Mouse (Mus musculus): ENCODE measurements around the gene Nyap1. TPM values are rescaled to one million over a fixed set of nuclear protein-coding genes. Genes with fewer than 3 reads are reported as not detected.

Nyap1 gene
- total RNA-seq, 2 experiments from 2014 or later = 76.3 to 81.7 TPM

DNA sequence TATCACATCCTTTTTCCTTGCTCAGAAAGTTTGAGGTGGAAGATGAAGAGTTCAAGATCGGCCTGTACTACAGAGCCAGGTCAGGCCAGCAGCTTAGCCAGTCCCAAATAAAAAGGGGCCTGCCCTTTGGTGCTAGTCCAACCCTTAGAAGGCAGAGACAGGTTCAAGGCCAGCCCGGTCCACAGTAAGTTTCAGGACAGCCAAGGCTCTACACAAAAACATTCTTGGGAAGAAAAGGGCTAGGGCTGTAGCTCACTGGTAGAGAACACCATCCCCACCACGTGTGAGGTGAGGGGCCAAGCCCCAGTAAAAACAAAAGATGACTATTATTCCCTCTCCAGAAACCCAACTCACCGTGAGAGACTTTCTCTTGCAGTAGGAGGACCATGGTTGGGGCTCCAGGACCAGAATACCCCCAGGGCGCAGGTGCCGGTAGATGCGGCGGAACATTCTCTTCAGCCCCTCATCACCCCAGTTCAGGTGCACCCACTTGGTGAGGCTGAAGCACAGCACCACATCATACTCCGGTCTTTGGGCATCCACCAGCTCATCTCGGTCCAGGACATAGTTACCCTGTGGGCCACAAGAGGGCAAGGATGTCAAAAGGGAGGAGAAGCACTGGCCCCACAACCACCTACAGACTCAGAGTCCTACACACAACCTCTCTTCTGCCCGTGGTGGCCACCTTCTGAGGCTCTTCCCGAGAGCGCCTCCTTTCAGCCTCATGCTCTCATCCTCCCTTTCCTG lies 41.5 kb upstream of the Nyap1 start:
- no peak overlapping the region for H3K27ac ChIP-seq
- TF ChIP-seq CTCF (IDR thresholded peaks at IDR 0.05) = no peak
- peak overlapping the region; percentile 92; the same call in 1 of the 2 replicates for H3K4me3 ChIP-seq
- no peak for DNase-seq (ENCODE audit: extremely low spot score in 1 of 2, low spot score in 2 of 2)
- intact Hi-C loops (cut with DNase I) = loop anchor here (10.0 kb wide), 1 partner anchor 332 kb away; the partner anchor contains the start of gene Zscan21

DNA sequence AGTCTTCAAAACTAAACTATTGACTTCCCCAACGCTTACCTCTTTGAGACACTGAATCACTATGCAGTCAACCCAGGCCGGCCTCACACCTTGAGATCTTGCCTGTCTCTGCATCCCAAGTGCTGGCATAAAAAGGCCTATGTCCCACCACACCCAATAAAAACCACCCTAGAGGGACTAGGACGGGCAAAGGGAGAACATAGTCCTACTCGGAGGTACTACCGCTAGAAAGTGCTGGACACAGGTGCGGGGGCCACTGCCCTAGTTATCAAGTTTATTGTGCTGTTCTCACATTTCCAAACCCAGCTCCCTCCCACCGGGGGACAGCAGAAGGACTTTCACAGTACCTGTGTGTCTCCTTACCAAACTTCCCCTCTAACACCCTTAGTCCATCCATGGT lies 40.3 kb upstream of the Nyap1 start:
- no peak for DNase-seq (ENCODE audit: extremely low spot score in 1 of 2, low spot score in 2 of 2)
- intact Hi-C loops (cut with DNase I) = loop anchor here (10.0 kb wide), 1 partner anchor 333 kb away; the partner anchor contains the start of gene Zscan21
- no peak for TF ChIP-seq CTCF (IDR thresholded peaks at IDR 0.05)
- Histone ChIP-seq H3K27ac (no peak overlapping the region), H3K4me3 (no peak overlapping the region)

DNA sequence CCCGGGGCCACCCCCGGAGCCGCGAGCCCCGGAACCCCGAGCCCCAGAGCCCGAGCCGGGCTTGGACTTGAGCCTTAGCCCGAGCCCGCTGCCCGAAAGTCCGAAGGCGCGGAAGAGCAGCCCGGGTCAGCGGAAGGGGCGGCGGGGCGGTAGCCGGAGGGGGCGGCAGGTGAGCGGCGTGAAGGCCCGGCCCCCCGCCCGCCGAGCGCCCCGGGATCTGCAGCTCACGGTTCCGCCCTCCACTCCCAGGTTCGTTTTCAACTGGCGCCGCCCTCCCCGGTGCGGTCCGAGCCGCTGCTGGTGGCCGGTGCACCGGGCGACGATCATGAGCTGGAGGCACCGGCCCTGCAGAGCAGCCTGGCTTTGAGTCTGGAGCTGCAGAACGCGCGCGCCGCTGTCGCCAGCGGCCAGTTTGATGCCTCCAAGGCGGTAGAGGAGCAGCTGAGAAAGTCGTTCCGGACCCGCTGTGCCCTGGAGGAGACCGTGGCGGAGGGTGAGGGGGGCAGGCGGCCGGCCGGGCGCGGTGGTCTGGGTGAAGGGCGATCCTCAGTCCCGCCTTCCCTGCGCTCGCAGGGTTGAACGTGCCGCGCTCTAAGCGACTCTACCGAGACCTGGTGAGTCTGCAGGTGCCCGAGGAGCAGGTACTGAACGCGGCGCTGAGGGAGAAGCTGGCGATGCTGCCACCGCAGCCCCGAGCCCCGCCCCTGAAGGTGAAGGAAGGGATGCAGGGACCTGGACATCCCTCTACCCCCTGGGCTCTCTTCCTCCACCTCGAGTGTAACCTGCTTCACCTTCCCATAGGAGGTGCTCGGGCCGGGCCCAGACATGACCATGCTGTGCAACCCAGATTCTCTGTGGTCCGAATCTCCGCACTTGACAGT lies 37.9 kb upstream of the Nyap1 start:
- intact Hi-C loops (cut with DNase I) = loop anchor here (5.0 kb wide), 1 partner anchor 442 kb away; no protein-coding TSS in a partner anchor
- Histone ChIP-seq H3K4me3 (peak overlapping the region; percentile 84), H3K27ac (peak overlapping the region; percentile 92)
- DNase-seq (ENCODE audit: extremely low spot score in 1 of 2, low spot score in 2 of 2) = peak; percentile 36 to 50
- TF ChIP-seq CTCF (IDR thresholded peaks at IDR 0.05) = no peak

DNA sequence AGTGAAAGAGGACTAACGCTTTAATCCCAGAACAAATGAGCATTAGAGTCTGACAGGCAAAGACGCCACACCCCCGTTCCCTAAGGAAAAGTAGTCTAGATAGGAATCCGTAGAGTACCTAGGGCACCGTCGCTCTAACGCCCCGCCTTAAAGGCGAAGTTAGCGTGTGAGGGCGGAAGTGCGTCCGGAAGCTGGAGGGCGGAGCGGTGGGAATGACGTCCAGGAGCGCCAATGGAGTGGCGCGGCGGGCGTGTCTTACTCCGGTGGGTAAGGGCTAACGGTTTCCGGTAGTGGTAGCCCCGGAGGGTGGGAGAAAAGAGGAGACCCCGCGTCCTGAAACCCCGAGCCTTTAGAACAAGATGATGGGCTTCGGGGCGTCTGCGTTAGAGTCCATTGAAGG lies 37.2 kb upstream of the Nyap1 start, which contains the start of gene Ppp1r35:
Ppp1r35 (plus strand) TSS at position 215 of the 400 bp plus-strand sequence.
- Histone ChIP-seq H3K27ac (peak within 1 kb of the TSS; percentile 92), H3K4me3 (peak within 1 kb of the TSS; percentile 84)
- TF ChIP-seq CTCF (IDR thresholded peaks at IDR 0.05) = no peak
- intact Hi-C loops (cut with DNase I) = loop anchor here (5.0 kb wide), 1 partner anchor 441 kb away; no protein-coding TSS in a partner anchor
- peak; percentile 97 for DNase-seq (ENCODE audit: extremely low spot score in 1 of 2, low spot score in 2 of 2)

DNA sequence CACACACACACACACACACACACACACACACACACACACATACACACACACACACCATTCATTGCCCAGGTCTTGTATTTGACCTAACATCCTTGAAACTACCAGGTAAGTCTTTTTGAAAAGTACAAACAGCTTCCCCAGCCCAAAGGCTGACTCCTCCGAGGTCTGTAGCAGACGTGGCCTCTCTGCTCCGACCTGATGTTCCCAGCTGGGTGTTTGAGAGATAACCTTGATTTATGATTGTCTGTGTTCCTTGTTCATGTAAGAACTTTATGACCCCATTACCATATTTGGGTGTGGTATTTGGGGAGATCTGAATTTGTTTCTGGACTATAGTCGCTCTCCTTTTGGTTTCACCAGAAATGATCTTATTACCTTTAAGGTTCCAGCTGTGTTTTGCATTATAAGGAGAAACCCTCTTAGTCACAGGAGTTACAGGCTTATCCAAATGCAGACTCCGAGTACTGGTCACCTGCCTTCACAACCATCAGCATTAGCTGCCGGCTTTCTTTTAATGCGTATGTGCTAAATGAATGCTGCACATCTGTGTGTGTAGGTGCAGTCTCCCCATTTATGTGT lies 35.9 kb upstream of the Nyap1 start:
- intact Hi-C loops (cut with DNase I) = loop anchor here (5.0 kb wide), 1 partner anchor 440 kb away; no protein-coding TSS in a partner anchor
- TF ChIP-seq CTCF (IDR thresholded peaks at IDR 0.05) = no peak
- peak in 1 of 2 experiments; percentile 5 for DNase-seq (ENCODE audit: extremely low spot score in 1 of 2, low spot score in 2 of 2)
- Histone ChIP-seq H3K4me3 (no peak overlapping the region), H3K27ac (no peak overlapping the region)

DNA sequence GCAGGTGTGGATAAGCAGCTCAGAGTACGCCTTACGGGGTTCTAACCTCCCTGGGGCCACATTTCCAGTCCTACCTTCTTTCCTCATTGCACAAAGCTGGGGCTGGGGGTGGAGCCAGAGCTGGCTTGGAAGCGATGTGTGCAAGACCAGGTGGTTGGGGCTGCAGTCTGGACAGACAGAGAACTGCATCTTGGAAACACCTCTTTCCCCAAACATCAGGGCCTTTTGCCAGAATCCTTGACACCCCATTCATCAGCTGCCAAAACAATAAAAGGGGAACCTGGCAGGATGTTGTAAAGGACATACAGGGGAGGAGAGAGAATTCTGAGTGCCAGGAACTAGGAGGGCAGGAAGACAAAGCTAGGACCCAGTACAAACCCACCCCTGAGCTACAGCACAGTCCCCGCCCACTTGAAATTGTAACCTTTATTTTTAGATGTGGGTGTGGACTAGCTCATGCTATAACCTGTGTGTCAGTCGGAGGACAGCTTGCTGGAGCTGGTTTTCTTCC lies 35.1 kb upstream of the Nyap1 start:
- TF ChIP-seq CTCF (IDR thresholded peaks at IDR 0.05) = no peak
- peak in 1 of 2 experiments; percentile 11 for DNase-seq (ENCODE audit: extremely low spot score in 1 of 2, low spot score in 2 of 2)
- no peak overlapping the region for H3K4me3 ChIP-seq
- H3K27ac ChIP-seq = no peak overlapping the region
- intact Hi-C loops (cut with DNase I) = loop anchor here (5.0 kb wide), 1 partner anchor 439 kb away; no protein-coding TSS in a partner anchor

DNA sequence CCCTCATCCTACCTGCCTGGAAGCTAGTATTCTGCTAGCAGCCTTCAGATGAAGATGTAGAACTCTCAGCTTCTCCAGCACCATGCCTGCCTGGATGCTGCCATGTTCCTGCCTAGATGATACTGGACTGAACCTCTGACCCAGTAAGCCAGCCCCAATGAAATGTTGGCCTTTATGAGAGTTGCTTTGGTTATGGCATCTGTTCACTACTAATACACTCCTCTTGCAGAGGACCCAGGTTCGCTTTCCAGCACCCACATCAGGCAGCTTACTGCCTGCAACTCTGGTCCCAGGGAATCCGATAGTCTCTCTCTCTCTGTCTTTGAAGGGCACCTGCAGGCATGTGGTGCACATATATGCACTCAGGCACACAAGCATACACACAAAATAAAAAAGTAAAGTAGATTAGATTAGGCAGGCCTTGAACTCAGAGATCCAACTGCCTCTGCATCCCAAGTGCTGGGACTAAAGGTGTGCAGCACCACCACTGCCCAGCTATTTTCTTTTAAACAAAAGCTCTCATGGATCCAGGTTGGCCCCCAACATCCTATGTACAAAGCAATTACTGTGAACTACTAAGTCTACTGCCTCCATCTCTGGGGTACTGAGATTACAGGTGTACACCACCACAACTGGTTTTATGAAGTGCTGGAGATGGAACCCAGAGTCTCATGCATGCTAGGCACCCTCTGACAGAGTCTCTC lies 34.3 kb upstream of the Nyap1 start:
- intact Hi-C loops (cut with DNase I) = loop anchor here (5.0 kb wide), 1 partner anchor 438 kb away; no protein-coding TSS in a partner anchor
- DNase-seq (ENCODE audit: extremely low spot score in 1 of 2, low spot score in 2 of 2) = peak in 1 of 2 experiments; percentile 3
- Histone ChIP-seq H3K4me3 (no peak overlapping the region), H3K27ac (no peak overlapping the region)
- no peak for TF ChIP-seq CTCF (IDR thresholded peaks at IDR 0.05)

DNA sequence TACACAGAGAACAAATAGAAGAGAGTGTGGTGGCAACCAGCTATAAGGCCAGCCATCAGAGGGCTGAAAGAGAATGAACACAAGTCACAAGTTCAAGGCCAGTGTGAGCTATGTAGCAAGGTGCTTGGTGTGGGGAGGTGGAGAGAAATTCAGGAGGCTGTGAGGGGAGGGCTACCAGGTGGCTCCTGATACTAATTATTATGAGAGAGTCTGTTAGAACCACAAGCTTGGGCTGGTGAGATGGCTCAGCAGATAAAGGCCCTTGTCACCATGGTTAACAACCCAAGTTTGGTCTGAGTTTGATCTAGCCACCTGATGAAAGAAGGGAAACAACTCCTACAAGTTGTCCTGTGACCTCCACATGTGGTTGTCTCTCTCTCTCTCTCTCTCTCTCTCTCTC lies 31.3 kb upstream of the Nyap1 start:
- no peak for TF ChIP-seq CTCF (IDR thresholded peaks at IDR 0.05)
- DNase-seq (ENCODE audit: extremely low spot score in 1 of 2, low spot score in 2 of 2) = no peak
- intact Hi-C loops (cut with DNase I) = no loop called here
- Histone ChIP-seq H3K4me3 (no peak overlapping the region), H3K27ac (no peak overlapping the region)

DNA sequence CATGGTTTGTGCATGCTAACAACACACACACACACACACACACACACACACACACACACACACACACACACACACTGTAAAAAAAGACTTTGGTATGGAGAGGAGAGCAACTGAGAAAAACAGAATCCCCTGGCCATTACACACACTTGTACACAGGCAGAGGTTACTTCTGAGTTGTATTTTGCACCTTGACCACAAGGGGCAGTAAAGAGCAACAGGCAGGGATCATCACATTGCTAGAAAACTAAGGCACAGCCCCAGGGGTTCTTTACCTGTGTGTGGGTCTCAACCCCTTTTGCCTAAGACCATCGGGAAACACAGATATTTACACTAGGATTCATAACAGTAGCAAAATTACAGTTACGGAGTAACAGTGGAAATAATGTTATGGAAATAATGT lies 29.3 kb upstream of the Nyap1 start:
- Histone ChIP-seq H3K27ac (no peak overlapping the region), H3K4me3 (no peak overlapping the region)
- TF ChIP-seq CTCF (IDR thresholded peaks at IDR 0.05) = peak; percentile 71
- intact Hi-C loops (cut with DNase I) = no loop called here
- DNase-seq (ENCODE audit: extremely low spot score in 1 of 2, low spot score in 2 of 2) = no peak

DNA sequence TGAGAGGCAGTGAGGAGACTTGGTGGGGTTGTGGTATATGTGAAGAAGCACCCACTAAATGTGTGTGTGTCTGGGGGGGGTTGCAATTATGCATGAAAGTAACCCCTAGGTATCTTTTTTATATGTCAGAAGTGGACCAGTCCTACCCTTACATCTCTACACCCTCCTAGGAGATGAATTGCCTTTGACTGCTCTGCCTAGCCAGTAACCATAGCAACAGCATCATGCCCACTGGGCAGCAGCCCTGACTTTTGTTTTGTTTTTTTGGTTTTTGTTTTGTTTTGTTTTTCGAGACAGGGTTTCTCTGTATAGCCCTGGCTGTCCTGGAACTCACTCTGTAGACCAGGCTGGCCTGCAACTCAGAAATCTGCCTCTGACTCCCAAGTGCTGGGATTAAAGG lies 27.1 kb upstream of the Nyap1 start:
- TF ChIP-seq CTCF (IDR thresholded peaks at IDR 0.05) = no peak
- Histone ChIP-seq H3K27ac (no peak overlapping the region), H3K4me3 (no peak overlapping the region)
- DNase-seq (ENCODE audit: extremely low spot score in 1 of 2, low spot score in 2 of 2) = no peak
- intact Hi-C loops (cut with DNase I) = no loop called here

DNA sequence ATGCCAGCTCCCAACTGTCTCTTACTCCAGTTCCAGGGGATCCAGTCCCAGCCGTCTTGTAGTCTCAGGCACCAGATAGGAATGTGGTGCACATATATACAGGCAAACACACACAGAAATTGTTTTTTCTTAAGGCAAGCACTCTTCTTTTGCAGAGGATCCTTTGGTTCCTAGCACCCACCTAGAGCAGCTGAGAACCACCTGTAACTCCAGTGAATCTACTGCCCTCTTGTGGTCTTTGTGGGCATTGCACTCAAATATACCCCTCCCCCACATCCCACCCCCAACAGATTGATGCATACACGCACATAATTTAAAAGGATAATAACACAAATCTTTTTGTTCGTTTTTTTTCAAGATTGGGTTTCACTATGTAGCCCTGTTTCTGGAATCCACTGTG lies 24.9 kb upstream of the Nyap1 start:
- no peak for DNase-seq (ENCODE audit: extremely low spot score in 1 of 2, low spot score in 2 of 2)

More for the DNA sequence above, 24.9 kb upstream of the Nyap1 start:
- intact Hi-C loops (cut with DNase I) = no loop called here
- H3K4me3 ChIP-seq = no peak overlapping the region
- peak; percentile 55 for TF ChIP-seq CTCF (IDR thresholded peaks at IDR 0.05)
- no peak overlapping the region for H3K27ac ChIP-seq
